Mouse (Mus musculus) left cerebral cortex, postnatal 4 days (tissue): ENCODE data around the gene Gm20388. TPM values are rescaled to one million over a fixed set of nuclear protein-coding genes. Genes with fewer than 3 reads are reported as not detected.

Experiments used
- DNase-seq: peaks from one replicate; pipeline ENCODE4 v3.0.0-alpha.2; 2022
- intact Hi-C: fragments of 180-260 bp; cut with DNase I; formaldehyde crosslinking; loops from one replicate; pipeline ENCODE4 v1.15.1; 2025
- total RNA-seq, 2 experiments: library from RNA; stranded (reverse); gene quantifications; 2 replicates each; pipeline ENCODE4 v1.2.3; 2021

The Gm20388 gene
- total RNA-seq, 2 experiments from 2014 or later = 6.5 to 12.8 TPM

DNA sequence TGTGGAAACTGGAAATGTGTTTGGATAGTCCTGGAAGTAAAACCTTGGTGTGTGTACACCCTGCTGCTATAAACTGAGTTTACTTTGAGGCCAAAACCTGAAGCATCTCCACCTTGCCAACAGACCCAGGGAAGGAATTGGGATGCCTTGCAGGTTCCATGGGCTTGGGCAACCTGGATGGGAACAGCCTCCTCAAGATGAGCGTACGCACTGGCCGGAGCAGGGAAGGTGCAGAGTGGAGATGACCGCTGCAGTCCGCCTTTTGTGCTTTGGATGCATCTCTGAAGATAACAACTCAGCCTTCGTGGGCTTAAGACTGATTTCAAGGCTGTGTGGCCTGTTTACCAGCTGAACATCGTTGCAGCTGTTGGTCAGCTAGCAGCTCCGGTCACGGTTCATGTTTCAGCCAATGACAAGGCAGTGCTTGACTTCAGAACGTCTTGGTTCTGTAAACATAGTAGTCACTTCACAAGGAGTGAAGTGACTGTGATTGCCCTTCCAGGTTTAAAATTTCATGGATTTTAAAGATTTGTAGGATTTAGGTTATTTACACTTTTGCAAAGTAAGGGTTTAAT is 2044.4 kb downstream of the Gm20388 start:
- DNase-seq = no peak
- intact Hi-C loops = no loop called here

DNA sequence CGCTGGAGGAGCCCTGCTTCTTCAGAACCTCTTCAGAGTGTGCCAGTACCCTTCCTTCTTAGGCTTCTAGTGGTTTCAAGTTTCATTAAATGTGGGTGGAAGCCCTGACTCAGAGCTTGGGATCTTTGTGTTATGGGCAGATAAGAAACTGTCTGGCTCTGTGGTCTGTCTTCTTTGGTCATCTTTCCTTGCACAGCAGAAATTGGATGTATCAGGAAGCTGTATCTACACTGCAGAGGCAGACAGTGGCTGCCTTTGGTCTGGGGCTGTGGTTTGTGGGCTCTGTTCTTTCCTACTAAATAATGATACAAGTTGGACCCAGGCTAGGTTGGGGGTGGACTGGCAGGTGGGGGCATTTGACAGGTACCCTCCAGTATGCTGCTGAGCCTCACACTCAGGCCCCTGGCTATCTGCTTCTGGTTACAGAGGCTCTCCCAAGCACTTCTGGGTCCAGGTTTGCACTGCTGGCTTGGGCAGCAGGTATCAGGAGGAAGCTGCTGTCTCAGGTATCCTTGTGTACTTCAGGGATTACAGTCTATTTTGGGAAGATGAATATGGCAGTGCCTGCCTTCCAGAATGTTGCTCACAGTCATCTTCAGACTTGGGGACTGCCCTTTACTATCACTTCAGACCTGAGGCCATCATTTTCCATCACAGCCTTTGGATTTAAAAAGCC is 2045.3 kb downstream of the Gm20388 start:
- intact Hi-C loops = no loop called here
- no peak for DNase-seq

DNA sequence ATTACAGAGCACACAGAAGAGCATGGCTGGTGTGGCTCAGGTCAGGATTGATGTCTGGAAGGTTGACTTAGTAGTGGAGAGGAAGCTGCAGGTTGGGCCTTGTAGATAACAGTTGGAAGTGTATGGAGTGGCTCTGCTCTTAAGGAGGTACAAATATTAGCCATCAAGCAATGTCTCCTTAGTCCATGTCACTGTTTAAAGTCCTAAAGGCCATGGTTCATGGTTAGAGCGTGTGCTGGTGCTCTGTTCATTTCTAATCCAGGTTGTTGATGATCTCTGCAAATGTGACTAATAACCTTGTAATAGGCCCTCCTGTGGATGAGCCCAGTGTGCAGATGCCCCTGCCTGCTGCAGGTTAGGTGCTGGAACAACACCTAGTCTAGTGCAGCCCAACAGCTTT is 2047.8 kb downstream of the Gm20388 start:
- intact Hi-C loops = no loop called here
- no peak for DNase-seq

DNA sequence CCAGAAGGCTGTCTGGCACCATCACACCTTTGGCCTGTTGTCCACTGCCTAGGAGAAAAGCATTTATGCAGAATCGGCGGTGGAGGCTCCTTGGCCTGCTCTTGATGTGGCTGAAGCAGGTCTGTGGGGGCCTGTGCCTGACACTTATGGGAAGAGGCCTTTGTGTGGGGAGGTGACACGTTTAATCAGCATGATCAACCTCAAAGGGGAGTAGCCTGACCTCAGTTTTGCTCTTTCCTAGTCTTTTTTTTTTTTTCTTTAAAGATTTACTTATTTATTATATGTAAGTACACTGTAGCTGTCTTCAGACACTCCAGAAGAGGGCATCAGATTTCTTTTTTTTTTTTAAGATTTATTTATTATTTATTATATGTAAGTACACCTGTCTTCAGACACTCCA is 2052.3 kb downstream of the Gm20388 start:
- intact Hi-C loops = no loop called here
- DNase-seq = no peak

DNA sequence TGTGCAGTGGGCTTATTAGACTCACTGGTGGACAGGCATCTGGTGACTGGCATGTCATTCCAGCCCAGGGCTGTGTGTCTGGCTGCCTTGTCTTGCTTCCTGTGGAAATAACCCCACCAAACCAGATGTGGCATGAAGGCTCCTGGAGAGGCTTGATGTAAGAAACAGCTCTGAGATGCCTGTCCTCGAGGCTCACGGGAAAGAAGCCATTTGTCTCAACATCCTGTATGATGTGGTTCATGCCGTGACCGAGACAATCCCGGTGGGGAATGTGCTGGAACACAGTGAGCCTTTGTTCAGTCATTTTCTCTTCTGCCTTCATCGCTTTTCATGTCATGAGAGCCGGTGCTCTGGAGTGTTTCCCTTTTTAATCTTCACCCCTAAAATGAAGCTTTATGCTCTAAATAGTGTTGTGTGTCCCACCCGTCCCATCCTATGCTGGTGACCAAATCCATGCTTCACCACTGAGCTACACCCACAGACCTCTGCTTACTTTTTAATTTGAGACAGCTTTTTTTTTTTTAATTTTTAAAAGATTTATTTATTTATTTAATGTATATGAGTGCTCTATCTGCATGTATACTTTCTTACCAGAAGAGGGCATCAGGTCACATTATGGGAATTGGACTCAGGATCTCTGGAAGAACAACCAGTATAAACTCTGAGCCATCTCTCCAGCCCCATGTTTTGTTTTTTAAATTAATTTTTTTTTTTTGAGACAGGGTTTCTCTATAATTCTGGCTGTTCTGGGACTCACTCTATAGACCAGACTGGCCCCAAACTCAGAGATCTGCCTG is 2054.3 kb downstream of the Gm20388 start:
- intact Hi-C loops = no loop called here
- no peak for DNase-seq

DNA sequence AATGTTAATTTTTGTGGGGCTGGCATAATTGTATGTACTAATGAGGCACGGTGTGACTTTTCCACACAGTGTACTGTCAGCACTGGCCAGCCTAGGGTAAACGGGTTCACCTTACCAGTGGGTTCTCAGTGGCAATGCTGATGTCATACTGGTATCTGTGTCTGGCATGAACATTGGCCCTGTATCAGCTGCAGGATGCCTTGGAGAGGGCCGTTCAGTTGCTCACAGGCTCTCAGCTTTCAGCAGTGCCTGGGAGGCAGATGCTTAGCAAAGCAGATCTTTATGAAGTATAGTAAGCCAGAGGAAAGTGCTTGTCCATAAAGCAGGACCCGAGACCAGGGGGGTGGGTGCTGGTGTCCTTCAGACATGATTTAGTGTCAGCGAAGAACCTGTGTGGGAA is 2055.5 kb downstream of the Gm20388 start:
- DNase-seq = no peak
- intact Hi-C loops = no loop called here

DNA sequence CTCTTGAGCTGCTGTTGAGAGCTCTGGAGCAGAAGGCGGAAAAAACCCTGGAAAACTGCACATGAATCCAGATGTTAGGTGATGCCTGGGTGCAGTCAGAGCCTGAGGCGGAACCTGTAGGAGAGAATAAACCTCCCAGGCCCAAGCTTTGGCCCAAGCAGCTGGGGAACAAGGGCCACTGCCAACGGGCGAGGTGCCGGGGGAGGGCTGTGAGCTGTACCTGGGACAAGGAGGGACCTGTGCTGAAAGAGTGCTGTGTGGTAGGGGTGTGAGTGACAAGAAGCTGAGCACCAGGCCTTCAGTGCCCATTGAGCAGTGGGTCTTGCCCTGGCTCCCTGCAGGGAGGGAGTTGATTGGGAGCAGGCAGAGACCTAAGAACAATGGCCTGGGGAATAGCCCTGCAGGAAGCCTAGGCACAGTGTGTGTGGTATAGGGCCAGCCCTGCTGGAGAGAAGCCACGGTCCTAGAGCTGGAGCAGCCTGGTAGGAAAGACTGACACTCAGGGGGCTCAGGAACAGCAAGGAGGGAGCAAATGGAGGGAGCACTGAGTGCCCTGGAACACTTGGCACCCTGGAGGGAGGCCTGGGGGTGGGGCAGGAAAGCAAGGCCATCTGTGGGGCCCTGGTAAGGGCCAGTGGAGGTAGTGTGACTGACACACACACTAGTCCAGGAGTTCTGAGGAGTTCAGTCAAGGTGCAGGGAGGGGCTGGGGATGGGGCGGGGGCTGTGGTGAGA is 2056.2 kb downstream of the Gm20388 start:
- intact Hi-C loops = no loop called here
- no peak for DNase-seq

DNA sequence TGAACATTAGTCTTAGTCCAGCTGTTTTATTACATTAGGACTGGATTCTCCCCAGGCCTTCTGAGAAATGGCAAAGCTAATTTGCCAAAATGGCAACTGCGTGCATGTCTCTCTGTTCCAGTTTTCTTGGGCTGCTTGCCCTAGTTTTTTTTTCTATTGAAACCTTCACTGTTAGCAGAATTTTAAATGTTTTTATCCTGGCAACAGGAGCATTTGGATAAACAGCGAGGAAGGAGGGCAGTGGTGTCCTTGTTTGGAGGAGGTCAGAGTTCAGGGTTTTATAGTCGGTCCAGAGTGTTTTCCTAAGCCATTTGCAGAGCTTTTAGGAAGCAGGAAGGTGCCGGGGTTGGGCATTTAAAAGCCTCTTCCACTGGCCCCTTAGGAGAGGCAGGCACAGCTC is 2057.3 kb downstream of the Gm20388 start:
- intact Hi-C loops = no loop called here
- no peak for DNase-seq

DNA sequence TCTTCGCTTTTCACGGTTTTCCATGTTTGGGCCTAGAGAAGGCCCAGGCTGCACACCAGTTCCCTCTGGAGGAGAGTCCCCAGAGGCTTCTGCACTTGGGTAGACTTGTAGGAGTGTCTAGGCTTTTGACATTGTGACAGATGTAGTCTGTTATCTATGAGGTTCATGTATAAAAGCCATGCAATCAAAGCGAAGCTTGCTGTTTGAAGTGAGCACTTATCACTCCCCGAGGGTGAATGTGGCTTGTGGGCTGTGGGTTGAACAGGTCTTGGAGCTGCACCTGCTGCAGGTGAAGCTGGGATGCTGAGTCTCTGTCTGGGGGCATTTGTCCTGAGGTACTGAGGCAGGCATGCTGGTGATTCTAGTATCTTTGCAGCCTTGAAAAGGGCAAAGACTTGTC is 2057.9 kb downstream of the Gm20388 start:
- no peak for DNase-seq
- intact Hi-C loops = no loop called here

DNA sequence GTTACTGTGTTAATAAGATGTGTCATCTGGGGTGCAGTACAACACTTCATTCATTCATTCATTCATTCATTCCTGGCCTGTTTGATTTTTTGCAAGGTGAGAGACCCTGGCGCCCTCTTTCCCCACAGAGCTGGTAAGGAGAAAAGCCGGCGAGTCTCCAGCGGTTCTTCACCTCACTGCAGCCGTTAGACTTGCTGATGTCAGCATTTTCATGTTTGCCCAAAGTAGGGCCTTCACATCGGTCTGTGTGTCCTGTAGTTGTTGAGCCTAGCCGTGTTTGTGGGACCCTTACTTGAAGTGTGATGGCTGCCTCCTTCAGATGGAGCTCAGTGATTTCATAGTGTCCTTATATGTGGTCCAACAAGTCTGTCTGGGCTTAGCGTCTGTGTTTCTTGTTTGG is 2059.6 kb downstream of the Gm20388 start:
- no peak for DNase-seq
- intact Hi-C loops = loop anchor here (10.0 kb wide), 1 partner anchor 365 kb away; no protein-coding TSS in a partner anchor

DNA sequence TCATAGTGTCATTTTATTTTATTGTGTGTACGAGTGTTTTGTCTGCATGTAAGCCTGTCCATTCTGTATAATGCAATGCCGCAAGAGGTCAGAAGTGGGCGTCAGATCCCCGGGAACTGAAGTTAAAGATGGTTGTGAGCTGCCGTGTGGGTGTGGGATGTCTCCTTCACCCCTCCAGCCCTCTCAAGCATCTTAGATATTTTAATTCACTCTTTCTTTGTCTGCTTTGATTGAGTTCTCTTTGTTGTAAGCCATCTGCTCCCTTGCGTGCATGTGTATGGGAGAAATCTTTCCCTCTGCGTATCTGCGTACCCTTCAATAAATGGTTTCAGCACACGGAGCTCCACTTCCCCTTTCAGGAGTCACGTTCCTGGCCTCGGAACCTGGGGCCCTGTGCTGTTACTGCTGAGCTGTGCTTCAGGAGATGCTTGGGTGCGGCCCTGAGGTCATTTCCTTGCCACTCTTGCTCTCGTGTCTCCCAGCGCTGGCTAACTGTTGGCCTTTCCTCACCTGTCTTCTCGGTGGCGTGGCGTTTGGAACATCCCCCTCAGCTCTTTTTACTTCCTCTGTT is 2060.9 kb downstream of the Gm20388 start:
- intact Hi-C loops = loop anchor here (10.0 kb wide), 1 partner anchor 363 kb away; no protein-coding TSS in a partner anchor
- no peak for DNase-seq

DNA sequence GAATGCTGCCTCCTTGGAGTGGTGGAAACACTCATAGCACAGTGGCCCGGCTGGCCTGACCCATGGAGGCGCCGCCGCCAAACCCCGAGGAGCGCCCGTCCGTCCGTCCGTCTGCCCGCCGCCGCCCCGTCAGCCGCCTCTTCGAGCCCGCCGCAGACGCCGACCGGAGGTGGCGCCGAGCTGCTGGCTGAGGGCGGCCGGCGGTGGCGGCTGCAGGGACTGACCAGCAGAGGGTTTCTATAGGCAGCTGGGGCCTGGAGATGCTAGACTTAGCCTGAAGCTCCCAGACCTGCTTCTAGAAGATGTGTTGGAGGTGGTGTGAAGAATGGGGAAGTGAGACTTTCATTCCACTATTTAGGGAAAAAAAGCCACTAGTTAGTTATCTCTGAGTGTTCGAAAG is 2063.3 kb downstream of the Gm20388 start:
- intact Hi-C loops = loop anchor here (10.0 kb wide), 1 partner anchor 361 kb away; no protein-coding TSS in a partner anchor
- DNase-seq = no peak

DNA sequence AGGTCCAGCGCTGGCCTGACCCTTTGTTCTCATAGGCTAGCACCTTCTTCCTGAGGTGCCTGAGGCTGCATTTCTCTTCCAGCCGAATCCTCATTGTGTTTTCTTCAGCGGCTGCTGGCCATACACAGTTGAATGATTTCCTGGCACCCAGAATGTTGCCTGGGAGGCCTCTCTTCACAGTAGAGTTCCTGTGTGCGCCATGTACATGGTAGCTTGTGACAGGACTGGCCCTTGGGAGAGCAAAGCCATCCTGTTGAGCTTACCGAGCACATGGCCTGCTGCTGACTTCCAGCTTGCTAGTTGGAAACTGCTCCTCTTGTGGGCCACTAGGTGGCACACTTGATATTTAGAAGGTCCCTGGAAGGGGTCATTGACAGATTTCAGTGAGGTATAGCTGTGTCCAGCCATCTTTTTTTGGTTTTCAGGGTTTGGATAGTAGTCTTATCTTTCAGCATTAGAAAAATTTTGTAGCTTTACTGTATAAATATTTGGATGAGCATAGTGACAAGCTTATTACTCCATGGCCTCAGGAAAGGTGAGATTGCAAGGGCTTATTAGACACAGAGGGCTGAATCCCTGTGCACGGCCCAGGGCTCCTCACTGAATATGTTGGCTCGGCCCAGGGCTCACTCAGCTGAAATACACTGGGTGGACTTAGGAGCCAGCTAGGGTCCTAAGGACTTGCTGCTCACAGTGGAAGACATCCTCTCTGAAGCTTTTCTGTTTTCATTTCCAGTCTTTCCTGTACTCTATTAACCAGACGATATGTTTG is 2067.4 kb downstream of the Gm20388 start:
- peak; percentile 45 for DNase-seq
- intact Hi-C loops = loop anchor here (5.0 to 10.0 kb wide), 2 partner anchors 289 to 357 kb away; no protein-coding TSS in a partner anchor

DNA sequence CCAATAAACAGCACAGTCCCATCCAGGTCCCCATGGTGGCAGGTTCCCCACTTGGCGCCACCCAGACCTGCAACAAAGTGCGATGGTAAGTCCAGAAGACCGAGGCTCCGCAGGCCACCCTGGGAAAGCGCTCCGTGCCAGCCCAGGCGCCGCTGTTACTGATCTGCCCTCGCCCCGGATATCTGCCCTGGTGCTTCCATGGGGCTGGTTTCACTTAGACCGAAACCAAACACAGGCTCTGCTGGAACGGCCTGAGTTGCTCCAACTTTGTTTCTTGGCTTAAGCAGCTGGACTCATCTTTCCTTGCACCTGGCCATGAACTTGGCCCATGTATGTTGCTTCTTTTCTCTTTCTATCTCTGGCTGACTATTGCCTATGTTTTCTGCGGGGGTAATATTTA is 2068.0 kb downstream of the Gm20388 start:
- DNase-seq = no peak
- intact Hi-C loops = loop anchor here (5.0 to 10.0 kb wide), 2 partner anchors 289 to 356 kb away; no protein-coding TSS in a partner anchor

DNA sequence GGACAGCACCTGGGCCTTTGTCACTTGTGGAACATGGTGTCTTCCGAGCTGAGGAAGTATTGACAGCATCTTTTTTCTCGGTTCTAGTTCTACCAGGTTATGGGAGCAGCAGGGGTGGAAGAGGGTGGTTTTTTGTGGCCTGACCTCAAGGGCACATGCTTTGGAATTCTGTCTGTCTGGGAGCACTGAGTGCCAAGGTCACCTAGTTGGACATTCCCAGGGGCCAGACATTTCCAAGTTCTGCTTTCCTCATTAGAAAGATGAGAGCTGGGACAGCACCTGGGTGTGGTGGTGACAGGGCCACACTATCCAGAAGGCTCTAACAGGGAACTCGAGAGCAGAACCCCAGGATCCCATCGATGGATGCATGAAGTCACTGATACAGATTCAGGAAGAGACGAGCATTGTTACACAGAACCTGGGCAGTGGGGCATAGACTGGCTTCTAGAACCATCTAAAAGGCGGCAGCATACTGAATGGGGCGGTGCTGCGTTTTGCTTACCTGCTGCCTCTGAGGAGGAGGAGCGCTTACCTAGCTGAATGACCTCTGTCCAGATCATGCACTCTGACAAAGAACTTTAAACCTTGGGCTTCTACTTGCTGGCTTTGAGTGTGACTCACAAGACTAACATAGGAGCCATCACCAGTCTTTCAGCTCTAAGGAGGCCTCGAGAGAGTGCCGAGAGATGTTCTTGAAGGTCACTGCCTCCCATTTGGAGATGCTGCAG is 2070.3 kb downstream of the Gm20388 start:
- no peak for DNase-seq
- intact Hi-C loops = no loop called here

DNA sequence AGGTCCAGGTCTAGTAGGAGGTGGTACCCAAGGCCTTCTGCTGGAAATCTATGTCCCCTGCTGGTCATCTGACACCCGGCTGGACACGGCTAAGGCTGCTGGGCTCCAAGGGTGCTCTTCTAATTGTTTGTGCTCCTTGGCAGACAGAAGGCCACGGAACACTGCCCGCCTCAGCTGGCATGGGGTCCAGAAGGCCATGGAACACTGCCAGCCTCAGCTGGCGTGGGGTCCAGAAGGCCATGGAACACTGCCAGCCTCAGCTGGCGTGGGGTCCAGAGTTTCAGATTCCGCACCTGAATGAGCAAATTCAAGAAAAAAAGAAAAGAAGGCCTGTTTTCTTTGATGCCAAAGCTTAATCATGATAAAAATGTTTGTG is 2070.9 kb downstream of the Gm20388 start:
- peak; percentile 66 for DNase-seq
- intact Hi-C loops = no loop called here

DNA sequence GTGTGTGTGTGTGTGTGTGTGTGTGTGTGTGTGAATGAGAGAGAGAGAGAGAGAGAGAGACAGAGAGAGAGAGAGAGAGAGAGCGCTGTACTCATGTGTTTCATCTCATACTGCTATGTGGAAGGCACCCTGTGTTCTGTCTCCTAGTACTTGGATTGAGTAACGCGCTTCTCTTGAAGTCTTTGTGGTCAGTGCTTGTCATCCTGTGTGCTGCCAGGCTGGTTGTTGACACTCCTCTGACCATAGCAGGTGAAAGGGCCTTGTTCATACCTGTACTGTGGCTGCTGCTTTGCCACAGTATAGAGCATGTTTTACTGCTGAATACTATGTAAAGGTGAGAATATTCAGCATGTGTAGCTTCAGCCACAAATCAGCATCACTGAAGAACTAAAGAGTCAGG is 2075.0 kb downstream of the Gm20388 start:
- intact Hi-C loops = no loop called here

DNA sequence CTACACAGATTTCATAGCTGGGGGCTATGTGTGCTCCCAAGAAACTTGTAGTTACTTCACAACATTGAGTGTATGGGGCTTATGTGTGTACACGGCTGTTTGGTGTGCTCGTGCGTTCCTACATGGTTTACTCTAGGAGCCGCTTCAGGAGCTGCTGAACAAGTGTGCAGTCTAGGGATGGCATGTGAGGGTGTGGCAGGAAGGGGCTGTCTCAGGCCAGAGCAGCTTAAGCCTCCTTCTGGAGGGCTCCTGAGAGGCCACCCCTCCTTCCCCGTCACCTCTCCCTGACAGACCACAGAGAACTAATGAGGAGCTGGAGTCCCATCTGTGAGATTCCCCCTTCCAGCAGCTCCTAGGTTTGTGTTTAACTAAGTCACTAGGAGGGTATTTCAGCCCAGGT is 2077.3 kb downstream of the Gm20388 start:
- intact Hi-C loops = no loop called here

More for the DNA sequence above, 2075.0 kb downstream of the Gm20388 start:
- DNase-seq = no peak

More for the DNA sequence above, 2077.3 kb downstream of the Gm20388 start:
- no peak for DNase-seq
